Mouse (Mus musculus) lung, postnatal 14 days (tissue): ENCODE measurements at regions not wholly inside any gene's neighbourhood (a gene's known extent, or its start where the extent isn't known, plus 50 kb on each side); places are given as distances from the start of the nearest gene placed in this dataset.

Experiments
- DNase-seq: peaks from one replicate; pipeline ENCODE4 v3.0.0; 2021

GRCm38 (mm10) chr15:62230773-62231172, 1308.0 kb upstream of the A1bg start:
- DNase-seq, result no peak

- DNase-seq, result peak; percentile 34
Measured at GRCm38 (mm10) chr15:62229491-62230283, 1306.9 kb upstream of the A1bg start.

- no peak for DNase-seq
Measured at GRCm38 (mm10) chr15:62229023-62229422, 1306.2 kb upstream of the A1bg start.

- DNase-seq, result no peak
Measured at GRCm38 (mm10) chr15:62224798-62225197, 1302.0 kb upstream of the A1bg start.

- DNase-seq, result no peak
Measured at GRCm38 (mm10) chr15:62224191-62224590, 1301.4 kb upstream of the A1bg start.

- no peak for DNase-seq
Measured at GRCm38 (mm10) chr15:62223156-62223840, 1300.5 kb upstream of the A1bg start.

- DNase-seq, result no peak
Measured at GRCm38 (mm10) chr15:62222731-62223130, 1299.9 kb upstream of the A1bg start.

- no peak for DNase-seq
Measured at GRCm38 (mm10) chr15:62222201-62222600, 1299.4 kb upstream of the A1bg start.

GRCm38 (mm10) chr15:62221024-62221819, 1298.4 kb upstream of the A1bg start:
- no peak for DNase-seq

GRCm38 (mm10) chr15:62220620-62221019, 1297.8 kb upstream of the A1bg start:
- DNase-seq, result no peak

GRCm38 (mm10) chr15:62219934-62220540, 1297.2 kb upstream of the A1bg start:
- no peak for DNase-seq

GRCm38 (mm10) chr15:62218346-62219080, 1295.7 kb upstream of the A1bg start:
- DNase-seq, result no peak

GRCm38 (mm10) chr15:62216688-62217477, 1294.1 kb upstream of the A1bg start:
- no peak for DNase-seq

GRCm38 (mm10) chr15:62215616-62216398, 1293.0 kb upstream of the A1bg start:
- DNase-seq, result no peak

- no peak for DNase-seq
Measured at GRCm38 (mm10) chr15:62214300-62214699, 1291.5 kb upstream of the A1bg start.

GRCm38 (mm10) chr15:62212283-62212910, 1289.6 kb upstream of the A1bg start:
- no peak for DNase-seq

- no peak for DNase-seq
Measured at GRCm38 (mm10) chr15:62209881-62210481, 1287.2 kb upstream of the A1bg start.

- DNase-seq, result no peak
Measured at GRCm38 (mm10) chr15:62209296-62209695, 1286.5 kb upstream of the A1bg start.

GRCm38 (mm10) chr15:62206502-62206902, 1283.7 kb upstream of the A1bg start:
- DNase-seq, result peak; percentile 35
